Mouse (Mus musculus) A20 (cell line): ENCODE data around the gene Was.
"Not testable (repeated sequence)": the region's sequence is repeated elsewhere in the genome, so short reads cannot be mapped to it uniquely, and the experiment has no call there.

Source experiments
- DNase-seq: peaks from one replicate; pipeline ENCODE4 v3.0.0-alpha.2; 2011; ENCODE audit warnings: low read depth, low spot score

The Was gene

GRCm38 (mm10) chrX:8090346-8090953 lies at the start of gene Was:
TSS of gene Was (minus strand) at chrX:8090498.
- DNase-seq = peak; percentile 80

GRCm38 (mm10) chrX:8139480-8139879 lies 49.2 kb upstream of the Was start:
- no peak for DNase-seq

DNA sequence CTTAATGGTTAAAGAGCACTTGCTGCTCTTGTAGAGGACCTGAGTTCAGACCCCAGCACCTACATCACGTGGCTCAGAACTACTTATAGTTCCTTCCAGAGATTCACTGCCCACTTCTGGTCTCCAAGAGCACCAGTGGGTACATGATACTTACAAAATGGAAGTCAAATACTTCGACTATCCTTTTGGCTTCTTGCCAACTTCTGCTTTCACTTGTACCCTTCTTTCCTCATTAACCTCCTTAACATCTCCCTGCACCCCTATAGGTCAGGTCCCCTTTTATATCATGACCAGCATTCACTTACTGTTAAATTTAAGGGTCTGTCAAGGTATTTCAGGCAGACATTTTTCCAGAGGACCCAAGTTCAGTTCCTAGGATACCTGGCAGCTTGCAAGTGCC lies 45.6 kb upstream of the Was start:
- DNase-seq = peak; percentile 59

DNA sequence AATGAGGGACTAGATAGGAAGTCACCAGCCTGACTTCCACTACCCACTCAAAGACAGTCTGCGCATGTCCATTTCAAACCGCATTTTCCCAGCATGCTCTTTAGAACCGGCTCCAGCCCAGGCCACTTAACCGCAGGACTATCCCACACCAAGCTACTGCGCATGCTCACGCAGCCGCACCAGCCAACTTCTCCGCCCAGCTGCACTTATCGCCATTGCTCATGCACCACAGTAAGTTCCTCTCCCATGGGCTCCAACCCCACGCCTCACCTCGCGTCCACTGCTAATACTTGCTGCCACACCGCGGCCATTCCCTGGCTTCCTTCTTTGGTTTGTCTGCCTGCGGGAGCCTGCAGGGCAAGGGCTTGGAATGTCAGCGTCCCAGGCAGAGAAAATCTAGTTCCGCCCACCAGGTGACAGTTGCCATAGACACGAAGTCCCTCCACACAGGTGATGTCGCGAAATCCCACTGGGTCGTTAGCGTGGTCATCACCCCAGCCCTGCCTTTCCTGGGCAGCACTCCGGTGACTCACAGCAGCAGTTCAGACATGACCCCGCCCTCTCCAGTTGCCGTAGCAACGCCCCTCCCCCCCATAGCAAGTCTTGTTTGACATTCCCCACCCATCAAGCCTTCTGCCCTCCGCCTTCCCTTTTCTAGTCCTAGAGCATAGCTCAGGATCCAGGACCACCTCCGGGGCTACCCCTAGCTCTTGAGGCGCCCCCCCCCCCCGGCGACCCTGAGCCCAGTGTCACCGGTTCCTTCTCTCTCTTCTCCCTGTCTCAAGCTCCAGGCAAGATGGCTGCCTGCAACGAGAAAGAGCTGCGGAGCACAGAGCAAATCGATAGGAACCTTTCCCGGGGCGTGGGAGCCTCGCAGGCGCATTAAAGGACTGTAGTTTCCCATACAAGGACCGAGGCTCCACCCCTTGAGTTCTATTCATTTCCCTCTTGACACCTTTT lies 42.0 kb upstream of the Was start, which contains the start of gene Wdr13:
Gene Wdr13, minus strand, starts transcription at position 876 of the 960 bp plus-strand sequence.
- DNase-seq = peak; percentile 91

DNA sequence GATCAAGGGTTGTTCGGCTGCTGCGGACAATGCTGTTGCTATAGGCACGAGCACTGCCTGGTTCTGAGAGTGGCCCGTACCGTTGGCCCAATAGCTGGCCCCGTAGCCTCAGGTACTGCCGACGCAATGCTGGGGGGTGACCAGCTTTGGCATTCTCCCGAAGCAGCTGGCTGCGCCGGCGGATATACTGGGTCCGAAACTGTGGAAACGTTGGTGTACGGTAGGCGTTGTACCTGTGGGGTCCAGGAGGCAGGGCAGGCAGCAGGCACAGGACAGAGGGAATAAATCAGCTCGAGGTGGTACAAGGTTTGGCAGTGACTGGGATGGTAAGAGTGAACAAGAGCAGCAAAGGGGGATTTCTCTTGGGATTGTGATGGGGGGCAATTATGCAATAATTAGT lies 41.1 kb upstream of the Was start:
- no peak for DNase-seq

DNA sequence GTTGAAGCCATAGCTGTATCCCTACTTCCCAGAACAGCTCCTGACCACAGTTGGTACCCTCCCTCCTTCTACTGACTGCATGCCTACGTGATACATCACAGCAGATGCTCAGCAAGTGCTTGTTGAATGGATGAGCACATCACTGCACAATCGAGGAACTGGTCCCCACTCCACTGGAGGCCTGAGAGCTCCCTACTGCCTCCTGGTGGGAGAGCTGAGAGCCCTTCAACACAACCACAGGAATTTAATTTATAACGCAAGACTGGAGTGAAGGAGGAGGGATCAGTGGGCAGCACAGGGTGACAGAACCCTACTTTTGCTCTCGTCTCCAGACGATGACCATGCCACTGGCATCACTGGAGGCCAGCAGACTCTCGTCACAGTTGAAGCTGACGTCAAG lies 34.9 kb upstream of the Was start:
- DNase-seq = no peak

- no peak for DNase-seq
Measured at GRCm38 (mm10) chrX:8123821-8124470, 33.6 kb upstream of the Was start.

GRCm38 (mm10) chrX:8117264-8117663 lies 27.0 kb upstream of the Was start:
- no peak for DNase-seq

- no peak for DNase-seq
Measured at GRCm38 (mm10) chrX:8115275-8115674, 25.0 kb upstream of the Was start.

DNA sequence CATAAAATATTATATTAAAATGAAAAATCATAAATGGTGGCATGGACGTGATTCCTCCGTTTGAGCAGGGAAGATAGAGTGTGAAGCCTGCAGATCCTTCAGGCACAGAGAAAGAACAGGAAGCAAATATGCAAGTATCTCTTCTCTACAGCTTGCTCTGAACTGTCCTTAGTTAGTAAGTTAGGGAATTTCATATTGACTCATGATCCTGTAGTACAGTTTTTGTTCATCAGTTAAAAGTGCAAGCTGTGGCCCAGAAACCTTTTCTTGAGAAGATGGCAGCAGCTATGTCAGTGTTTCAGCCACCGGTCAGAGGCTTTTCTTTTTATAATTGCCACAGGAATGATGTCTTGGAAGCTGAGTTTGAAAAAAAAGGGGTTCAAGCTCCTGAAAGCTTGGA lies 14.7 kb upstream of the Was start:
- DNase-seq = no peak

GRCm38 (mm10) chrX:8102213-8102668 lies 11.9 kb upstream of the Was start:
- DNase-seq = no peak

GRCm38 (mm10) chrX:8101017-8101416 lies 10.7 kb upstream of the Was start:
- no peak for DNase-seq

DNA sequence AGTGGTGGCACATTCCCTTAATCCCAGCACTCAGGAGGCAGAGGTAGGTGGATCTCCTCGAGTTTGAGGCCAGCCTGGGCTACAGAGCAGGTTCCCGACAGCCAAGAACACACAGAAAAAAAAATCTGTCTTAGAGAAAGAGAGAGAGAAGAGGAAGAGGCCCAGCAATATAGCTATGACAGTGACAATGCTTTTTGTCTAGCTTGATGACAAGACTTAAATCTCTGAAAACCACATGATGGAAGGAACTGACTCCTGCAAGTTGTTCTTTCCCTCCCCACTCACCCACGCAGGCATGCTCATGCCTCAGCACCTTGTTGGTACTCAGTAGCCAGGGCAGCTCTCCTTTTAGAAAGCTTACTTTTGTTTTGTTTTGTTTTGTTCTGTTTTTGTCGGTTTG lies 9.1 kb upstream of the Was start:
- no peak for DNase-seq

DNA sequence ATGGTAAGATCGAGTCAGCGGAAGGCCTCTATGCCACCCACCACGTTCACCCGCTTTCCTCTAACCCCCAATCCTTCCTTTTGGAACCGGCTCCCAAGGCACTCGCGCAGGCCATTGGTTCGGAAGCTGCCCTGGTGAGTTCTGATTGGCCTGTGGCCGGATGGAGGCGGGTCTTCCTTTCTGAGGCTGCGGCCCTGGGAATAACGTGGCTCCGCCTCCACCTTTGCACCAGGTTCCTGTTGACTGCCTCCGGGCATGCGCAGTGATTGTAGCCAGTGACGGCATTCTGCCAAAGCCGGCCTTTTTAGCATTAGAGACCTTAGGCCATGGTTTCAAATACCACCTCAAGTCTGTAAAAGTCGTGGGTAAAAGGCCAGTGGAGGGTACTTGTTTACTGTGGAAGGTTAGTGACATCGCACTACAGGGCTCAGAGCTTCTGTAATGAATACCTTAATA lies 6.5 kb upstream of the Was start:
- peak; percentile 94 for DNase-seq

DNA sequence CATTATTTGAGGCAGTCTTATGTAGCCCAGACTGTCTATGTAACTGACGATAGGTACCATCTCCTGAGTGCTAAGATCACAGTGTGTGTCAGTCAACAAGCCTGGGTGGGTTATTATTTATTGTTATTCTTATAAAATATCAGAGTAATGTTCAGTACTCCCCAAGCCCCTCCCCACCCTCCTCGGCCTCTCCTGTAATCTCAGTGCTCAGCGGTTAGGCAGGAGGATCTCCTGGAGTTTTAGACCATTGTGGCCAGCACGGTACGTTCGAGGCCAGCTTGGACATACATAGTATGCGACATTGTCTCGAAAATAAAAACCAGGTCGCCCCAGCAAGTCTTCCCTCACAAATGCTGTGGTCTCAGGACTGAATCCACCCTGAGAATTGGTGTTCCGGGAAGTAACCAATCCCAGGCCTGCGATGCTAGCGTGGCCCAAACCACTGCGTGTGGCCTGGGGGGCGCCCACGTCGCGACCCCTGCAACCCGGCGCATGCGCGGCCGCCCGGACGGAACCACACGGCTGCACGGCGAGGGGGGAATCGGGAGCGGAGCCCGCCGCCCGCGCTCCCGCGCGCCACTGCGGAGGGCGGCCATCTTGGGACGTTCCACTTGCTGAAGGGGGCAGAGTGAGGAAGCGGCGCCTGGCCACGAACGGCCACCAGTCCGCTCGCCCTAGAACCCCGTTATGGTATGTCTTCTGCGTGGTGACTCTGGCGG lies 5.9 kb upstream of the Was start:
- not testable (repeated sequence) for DNase-seq

GRCm38 (mm10) chrX:8095546-8095945 lies 5.2 kb upstream of the Was start:
- DNase-seq = peak; percentile 10

- DNase-seq = peak; percentile 24
Measured at GRCm38 (mm10) chrX:8090954-8091347, 653 bp upstream of the Was start.

DNA sequence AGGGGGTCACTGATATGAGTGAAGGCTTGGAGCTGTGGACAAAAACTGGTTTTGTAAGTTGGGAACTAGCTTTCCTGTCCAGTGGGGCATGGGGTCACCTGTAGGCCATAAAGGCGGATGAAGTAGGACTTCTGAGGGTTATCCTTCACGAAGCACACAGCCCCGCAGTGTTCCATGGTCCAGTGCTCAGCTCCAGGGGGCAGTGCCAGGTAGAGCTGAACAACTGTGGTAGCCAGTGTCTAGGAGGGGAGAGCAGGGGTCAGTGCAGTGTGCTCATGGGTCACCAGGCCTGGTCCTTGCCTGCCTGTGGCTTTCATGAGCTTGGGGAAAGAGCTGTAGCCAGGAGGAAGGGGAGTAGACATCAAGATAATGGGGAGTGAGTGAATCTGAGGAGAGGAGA lies 552 bp downstream of the Was start:
- no peak for DNase-seq

- DNase-seq = no peak
Measured at GRCm38 (mm10) chrX:8085611-8086010, 4.7 kb downstream of the Was start.

DNA sequence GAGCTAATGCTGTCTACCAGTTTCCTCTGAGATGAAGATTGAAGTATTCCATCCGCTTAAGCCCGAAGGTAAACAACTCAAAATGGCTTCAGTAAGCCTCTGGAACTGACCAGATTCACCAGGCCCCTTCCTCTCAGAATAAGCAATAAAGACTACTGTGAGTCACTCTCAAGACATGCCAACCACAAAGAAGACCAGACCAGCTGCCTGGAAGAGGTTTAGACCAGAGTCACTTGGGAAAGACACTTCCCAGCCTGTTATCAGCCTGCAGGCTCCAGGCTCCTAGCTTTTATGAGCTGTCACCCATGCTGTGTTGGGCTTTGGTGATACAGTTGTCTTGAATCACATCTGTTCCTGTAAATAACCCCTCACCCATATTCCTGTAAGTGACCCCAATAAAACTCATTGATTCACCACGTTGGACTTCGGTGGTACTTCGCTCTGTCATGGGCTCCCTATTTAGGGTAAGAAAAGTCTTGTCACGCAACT lies 5.5 kb downstream of the Was start:
- DNase-seq = no peak

DNA sequence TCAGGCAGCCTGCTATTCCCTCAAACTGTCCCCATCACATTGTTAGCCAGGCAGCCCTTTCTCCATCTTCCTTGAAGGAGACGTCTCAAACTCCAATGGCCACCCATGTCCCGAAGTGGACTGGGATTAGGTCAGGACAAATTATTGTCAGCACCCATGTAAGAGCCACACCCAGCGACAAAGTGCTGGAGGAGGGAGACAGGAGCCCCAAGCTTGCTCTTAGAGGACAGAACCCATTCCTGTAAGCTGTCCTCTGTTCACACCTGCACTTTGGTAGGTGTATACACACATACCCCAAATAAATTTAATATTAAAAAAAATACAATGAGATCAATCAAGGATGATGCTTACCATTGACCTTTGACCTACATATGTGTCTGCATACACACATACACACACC lies 15.2 kb downstream of the Was start:
- DNase-seq = no peak
